Mouse (Mus musculus) lung, postnatal 0 days (tissue): ENCODE results near the gene Ttll11.

Experiments
- CTCF ChIP-seq: IDR thresholded peaks from 2 replicates; pipeline ENCODE4 v1.5.1; 2016; ENCODE audit warnings: antibody characterized with exemption, mild to moderate bottlenecking
- EP300 ChIP-seq: IDR thresholded peaks from 2 replicates; pipeline ENCODE4 v1.6.1; 2016; ENCODE audit warnings: antibody characterized with exemption, mild to moderate bottlenecking, control low read depth

DNA sequence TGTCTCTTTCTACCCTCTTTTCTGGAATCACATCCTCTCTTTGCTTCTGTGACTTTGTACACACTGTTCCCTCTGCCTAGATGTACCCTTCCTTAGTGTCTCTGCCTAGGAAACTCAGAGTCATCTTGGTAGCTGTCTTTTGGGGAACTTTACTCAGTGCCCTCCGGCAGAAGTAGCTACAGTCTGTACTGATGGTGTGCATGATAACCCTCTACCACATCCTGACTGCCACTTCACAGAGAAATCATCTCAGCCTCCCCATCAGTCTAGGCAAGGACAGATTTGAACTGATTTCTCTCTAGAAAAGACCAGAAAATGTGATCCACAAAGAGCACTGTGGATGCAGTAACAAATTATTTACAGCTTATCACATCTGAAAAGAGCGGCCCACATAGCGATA, 2.2 kb upstream of the Ttll11 start:
- TF ChIP-seq CTCF: no peak
- no peak for TF ChIP-seq EP300
